Mouse (Mus musculus): ENCODE data around the gene Neu3. TPM values are rescaled to one million over a fixed set of nuclear protein-coding genes. Genes with fewer than 3 reads are reported as not detected.

Gene Neu3
- polyA plus RNA-seq, 1 experiment from 2014 or later = 2.3 TPM

- H3K27ac ChIP-seq (replicated peaks) = no peak overlapping the region
- peaks cover 70% of the 10 kb centered on the region for H3K36me3 ChIP-seq (replicated peaks)
- 83% methylated on average over 4 of the region's 4 CpGs for WGBS
- no peak for DNase-seq (ENCODE audit: low spot score)
- peaks cover 21% of the 10 kb centered on the region for H3K4me1 ChIP-seq
- no peaks in the 10 kb centered on the region for H3K9me3 ChIP-seq
- H3K4me3 ChIP-seq = no peak overlapping the region
- no peaks in the 10 kb centered on the region for H3K27me3 ChIP-seq (replicated peaks; ENCODE audit: low read depth, poor library complexity, severe bottlenecking)
Measured at GRCm38 (mm10) chr7:99854311-99854710, 26.1 kb upstream of the Neu3 start.

- Histone ChIP-seq H3K36me3 (replicated peaks) (peaks cover 79% of the 10 kb centered on the region), H3K4me3 (no peak overlapping the region), H3K27ac (replicated peaks) (no peak overlapping the region), H3K4me1 (peaks cover 18% of the 10 kb centered on the region), H3K9me3 (no peaks in the 10 kb centered on the region), H3K27me3 (replicated peaks; ENCODE audit: low read depth, poor library complexity, severe bottlenecking) (no peaks in the 10 kb centered on the region)
- 91% methylated on average over 7 of the region's 7 CpGs for WGBS
- no peak for DNase-seq (ENCODE audit: low spot score)
Measured at GRCm38 (mm10) chr7:99853350-99853749, 25.1 kb upstream of the Neu3 start.

GRCm38 (mm10) chr7:99851618-99852017 is 23.4 kb upstream of the Neu3 start:
- Histone ChIP-seq H3K36me3 (replicated peaks) (peaks cover 94% of the 10 kb centered on the region), H3K9me3 (no peaks in the 10 kb centered on the region), H3K27me3 (replicated peaks; ENCODE audit: low read depth, poor library complexity, severe bottlenecking) (no peaks in the 10 kb centered on the region), H3K4me1 (peaks cover 4% of the 10 kb centered on the region), H3K27ac (replicated peaks) (no peak overlapping the region), H3K4me3 (no peak overlapping the region)
- WGBS = 91% methylated on average over 6 of the region's 6 CpGs
- DNase-seq (ENCODE audit: low spot score) = no peak

- H3K4me1 ChIP-seq = no peaks in the 10 kb centered on the region
- H3K4me3 ChIP-seq = no peak overlapping the region
- H3K36me3 ChIP-seq (replicated peaks) = peaks cover 94% of the 10 kb centered on the region
- WGBS = 91% methylated on average over 1 of the region's 1 CpGs
- H3K27me3 ChIP-seq (replicated peaks; ENCODE audit: low read depth, poor library complexity, severe bottlenecking) = no peaks in the 10 kb centered on the region
- H3K27ac ChIP-seq (replicated peaks) = no peak overlapping the region
- DNase-seq (ENCODE audit: low spot score) = no peak
- no peaks in the 10 kb centered on the region for H3K9me3 ChIP-seq
Measured at GRCm38 (mm10) chr7:99851121-99851520, 22.9 kb upstream of the Neu3 start.

- DNase-seq (ENCODE audit: low spot score) = no peak
- 93% methylated on average over 5 of the region's 5 CpGs for WGBS
- no peak overlapping the region for H3K4me3 ChIP-seq
- no peaks in the 10 kb centered on the region for H3K27me3 ChIP-seq (replicated peaks; ENCODE audit: low read depth, poor library complexity, severe bottlenecking)
- H3K4me1 ChIP-seq = no peaks in the 10 kb centered on the region
- H3K9me3 ChIP-seq = no peaks in the 10 kb centered on the region
- H3K27ac ChIP-seq (replicated peaks) = no peak overlapping the region
- peaks cover 94% of the 10 kb centered on the region for H3K36me3 ChIP-seq (replicated peaks)
Measured at GRCm38 (mm10) chr7:99850534-99850933, 22.3 kb upstream of the Neu3 start.

GRCm38 (mm10) chr7:99845533-99846236 is 17.5 kb upstream of the Neu3 start:
- Histone ChIP-seq H3K27ac (replicated peaks) (no peak overlapping the region), H3K4me3 (no peak overlapping the region), H3K4me1 (no peaks in the 10 kb centered on the region), H3K9me3 (no peaks in the 10 kb centered on the region), H3K36me3 (replicated peaks) (peaks cover 93% of the 10 kb centered on the region), H3K27me3 (replicated peaks; ENCODE audit: low read depth, poor library complexity, severe bottlenecking) (no peaks in the 10 kb centered on the region)
- no peak for DNase-seq (ENCODE audit: low spot score)
- WGBS = 97% methylated on average over 8 of the region's 8 CpGs

- Histone ChIP-seq H3K36me3 (replicated peaks) (peaks cover 80% of the 10 kb centered on the region), H3K27me3 (replicated peaks; ENCODE audit: low read depth, poor library complexity, severe bottlenecking) (no peaks in the 10 kb centered on the region), H3K4me1 (peaks cover 3% of the 10 kb centered on the region; the same call in 1 of the 2 replicates), H3K4me3 (no peak overlapping the region), H3K9me3 (no peaks in the 10 kb centered on the region), H3K27ac (replicated peaks) (no peak overlapping the region)
- DNase-seq (ENCODE audit: low spot score) = no peak
- WGBS = 91% methylated on average over 3 of the region's 3 CpGs
Measured at GRCm38 (mm10) chr7:99838241-99838640, 10.0 kb upstream of the Neu3 start.

GRCm38 (mm10) chr7:99837358-99838071 is 9.3 kb upstream of the Neu3 start:
- no peak overlapping the region for H3K27ac ChIP-seq (replicated peaks)
- H3K9me3 ChIP-seq = no peaks in the 10 kb centered on the region
- WGBS = 91% methylated on average over 6 of the region's 6 CpGs
- no peaks in the 10 kb centered on the region for H3K27me3 ChIP-seq (replicated peaks; ENCODE audit: low read depth, poor library complexity, severe bottlenecking)
- DNase-seq (ENCODE audit: low spot score) = no peak
- peaks cover 73% of the 10 kb centered on the region for H3K36me3 ChIP-seq (replicated peaks)
- H3K4me1 ChIP-seq = peaks cover 3% of the 10 kb centered on the region; the same call in 1 of the 2 replicates
- H3K4me3 ChIP-seq = no peak overlapping the region

GRCm38 (mm10) chr7:99836781-99837180 is 8.6 kb upstream of the Neu3 start:
- WGBS = 76% methylated on average over 4 of the region's 4 CpGs
- no peaks in the 10 kb centered on the region for H3K9me3 ChIP-seq
- no peaks in the 10 kb centered on the region for H3K27me3 ChIP-seq (replicated peaks; ENCODE audit: low read depth, poor library complexity, severe bottlenecking)
- H3K4me3 ChIP-seq = no peak overlapping the region
- DNase-seq (ENCODE audit: low spot score) = no peak
- H3K4me1 ChIP-seq = peaks cover 3% of the 10 kb centered on the region; the same call in 1 of the 2 replicates
- H3K36me3 ChIP-seq (replicated peaks) = peaks cover 65% of the 10 kb centered on the region
- no peak overlapping the region for H3K27ac ChIP-seq (replicated peaks)

- no peak overlapping the region for H3K27ac ChIP-seq (replicated peaks)
- H3K36me3 ChIP-seq (replicated peaks) = peaks cover 41% of the 10 kb centered on the region
- no peak for DNase-seq (ENCODE audit: low spot score)
- no peaks in the 10 kb centered on the region for H3K27me3 ChIP-seq (replicated peaks; ENCODE audit: low read depth, poor library complexity, severe bottlenecking)
- no peak overlapping the region for H3K4me3 ChIP-seq
- no peaks in the 10 kb centered on the region for H3K9me3 ChIP-seq
- WGBS = 89% methylated on average over 5 of the region's 5 CpGs
- H3K4me1 ChIP-seq = peaks cover 3% of the 10 kb centered on the region; the same call in 1 of the 2 replicates
Measured at GRCm38 (mm10) chr7:99834314-99834853, 6.2 kb upstream of the Neu3 start.

- no peak overlapping the region for H3K4me3 ChIP-seq
- peaks cover 3% of the 10 kb centered on the region; the same call in 1 of the 2 replicates for H3K4me1 ChIP-seq
- H3K27me3 ChIP-seq (replicated peaks; ENCODE audit: low read depth, poor library complexity, severe bottlenecking) = no peaks in the 10 kb centered on the region
- H3K36me3 ChIP-seq (replicated peaks) = peaks cover 36% of the 10 kb centered on the region
- WGBS = 92% methylated on average over 2 of the region's 2 CpGs
- no peak for DNase-seq (ENCODE audit: low spot score)
- no peak overlapping the region for H3K27ac ChIP-seq (replicated peaks)
- H3K9me3 ChIP-seq = no peaks in the 10 kb centered on the region
Measured at GRCm38 (mm10) chr7:99833846-99834222, 5.6 kb upstream of the Neu3 start.

GRCm38 (mm10) chr7:99833115-99833845 is 5.1 kb upstream of the Neu3 start:
- Histone ChIP-seq H3K27ac (replicated peaks) (no peak overlapping the region), H3K27me3 (replicated peaks; ENCODE audit: low read depth, poor library complexity, severe bottlenecking) (no peaks in the 10 kb centered on the region), H3K4me1 (peaks cover 8% of the 10 kb centered on the region), H3K9me3 (no peaks in the 10 kb centered on the region), H3K4me3 (no peak overlapping the region), H3K36me3 (replicated peaks) (peaks cover 30% of the 10 kb centered on the region)
- WGBS = 84% methylated on average over 5 of the region's 5 CpGs
- no peak for DNase-seq (ENCODE audit: low spot score)
